Mouse (Mus musculus) 3134 (cell line): Measurements from ENCODE around the gene Slc9a9.
A peak's percentile ranks its signal among the peaks of the same experiment; 100 is the strongest.

ENCODE experiments used
- DNase-seq: peaks from one replicate; pipeline ENCODE4 v3.0.0-alpha.2; 2011; ENCODE audit warnings: low spot score; ENCODE audit not compliant: insufficient read length; ENCODE audit errors: extremely low read depth

Slc9a9 gene

GRCm38 (mm10) chr9:95149206-95149729 is 479.6 kb downstream of the Slc9a9 start:
- no peak for DNase-seq

- no peak for DNase-seq
Measured at GRCm38 (mm10) chr9:95150096-95150495, 480.4 kb downstream of the Slc9a9 start.

- no peak for DNase-seq
Measured at GRCm38 (mm10) chr9:95150597-95150996, 480.9 kb downstream of the Slc9a9 start.

- DNase-seq = no peak
Measured at GRCm38 (mm10) chr9:95150998-95151397, 481.3 kb downstream of the Slc9a9 start.

- DNase-seq = peak; percentile 26
Measured at GRCm38 (mm10) chr9:95151746-95152145, 482.0 kb downstream of the Slc9a9 start.

GRCm38 (mm10) chr9:95153966-95154365 is 484.3 kb downstream of the Slc9a9 start:
- DNase-seq = no peak

GRCm38 (mm10) chr9:95157948-95158347 is 488.2 kb downstream of the Slc9a9 start:
- no peak for DNase-seq

GRCm38 (mm10) chr9:95158916-95159315 is 489.2 kb downstream of the Slc9a9 start:
- DNase-seq = no peak

- DNase-seq = peak; percentile 24
Measured at GRCm38 (mm10) chr9:95160575-95161300, 491.0 kb downstream of the Slc9a9 start.

GRCm38 (mm10) chr9:95161699-95162098 is 492.0 kb downstream of the Slc9a9 start:
- DNase-seq = no peak

GRCm38 (mm10) chr9:95166224-95166623 is 496.5 kb downstream of the Slc9a9 start:
- DNase-seq = no peak

- DNase-seq = no peak
Measured at GRCm38 (mm10) chr9:95167806-95168205, 498.1 kb downstream of the Slc9a9 start.

GRCm38 (mm10) chr9:95168487-95169008 is 498.8 kb downstream of the Slc9a9 start:
- DNase-seq = no peak

- no peak for DNase-seq
Measured at GRCm38 (mm10) chr9:95178170-95178569, 508.5 kb downstream of the Slc9a9 start.

- no peak for DNase-seq
Measured at GRCm38 (mm10) chr9:95180005-95180404, 510.3 kb downstream of the Slc9a9 start.

- DNase-seq = no peak
Measured at GRCm38 (mm10) chr9:95180569-95180968, 510.9 kb downstream of the Slc9a9 start.

GRCm38 (mm10) chr9:95181241-95182043 is 511.7 kb downstream of the Slc9a9 start:
- no peak for DNase-seq

GRCm38 (mm10) chr9:95182272-95182671 is 512.6 kb downstream of the Slc9a9 start:
- DNase-seq = no peak

GRCm38 (mm10) chr9:95184453-95184852 is 514.7 kb downstream of the Slc9a9 start:
- no peak for DNase-seq

GRCm38 (mm10) chr9:95185840-95186239 is 516.1 kb downstream of the Slc9a9 start:
- DNase-seq = no peak
